Mouse (Mus musculus) embryonic facial prominence, embryonic 13.5 days (tissue): ENCODE data around the gene Krt71. TPM values are rescaled to one million over a fixed set of nuclear protein-coding genes. Genes with fewer than 3 reads are reported as not detected.
"Not testable (repeated sequence)": the region's sequence is repeated elsewhere in the genome, so short reads cannot be mapped to it uniquely, and the experiment has no call there.

Experiments
- ATAC-seq: fragments of 200-750 bp; cut with Nextera tagmentation; 2 replicates; pipeline ENCODE4 v1.8.0; 2017; ENCODE audit warnings: low read depth; ENCODE audit not compliant: insufficient number of reproducible peaks, insufficient read depth, low FRiP score, low TSS enrichment
- H3K27ac ChIP-seq: fragments of 300-500 bp; sonication (generic); 2 replicates; pipeline ENCODE4 v1.5.1; 2015; ENCODE audit warnings: moderate library complexity, mild to moderate bottlenecking, inconsistent platforms
- H3K27me3 ChIP-seq: fragments of 300-500 bp; sonication (generic); 2 replicates; pipeline ENCODE4 v1.6.1; 2015; ENCODE audit warnings: mild to moderate bottlenecking, inconsistent platforms
- H3K36me3 ChIP-seq: fragments of 300-500 bp; sonication (generic); 2 replicates; pipeline ENCODE4 v1.6.1; 2015; ENCODE audit warnings: mild to moderate bottlenecking, inconsistent platforms
- H3K4me1 ChIP-seq: fragments of 300-500 bp; sonication (generic); 2 replicates; pipeline ENCODE4 v1.6.1; 2015; ENCODE audit warnings: inconsistent platforms
- H3K4me2 ChIP-seq: fragments of 300-500 bp; sonication (generic); 2 replicates; pipeline ENCODE4 v1.6.1; 2015; ENCODE audit warnings: moderate library complexity, mild to moderate bottlenecking, inconsistent platforms
- H3K4me3 ChIP-seq: fragments of 300-500 bp; sonication (generic); 2 replicates; pipeline ENCODE4 v1.5.1; 2015; ENCODE audit warnings: mild to moderate bottlenecking, inconsistent platforms
- H3K9ac ChIP-seq: fragments of 300-500 bp; sonication (generic); 2 replicates; pipeline ENCODE4 v1.6.1; 2015; ENCODE audit warnings: mild to moderate bottlenecking, inconsistent platforms
- H3K9me3 ChIP-seq: fragments of 300-500 bp; sonication (generic); 2 replicates; pipeline ENCODE4 v1.6.1; 2016; ENCODE audit warnings: inconsistent platforms
- WGBS: fragments of 180-500 bp; shearing (Covaris S2); methylation state at CpG from one replicate; pipeline ENCODE4 v1.1.7; 2015; ENCODE audit warnings: mixed read lengths; 5-methylcytosine and 5-hydroxymethylcytosine counted together
- polyA plus RNA-seq: library from polyadenylated mRNA; unstranded; fragments of >200 nt; fragmentation: Nextera tagmentation; extraction: Ambion mirVana; gene quantifications from 2 replicates; pipeline ENCODE4 v1.2.1, GENCODE M21; 2015

The Krt71 gene
- polyA plus RNA-seq, 1 experiment from 2014 or later, result 0.34 TPM

DNA sequence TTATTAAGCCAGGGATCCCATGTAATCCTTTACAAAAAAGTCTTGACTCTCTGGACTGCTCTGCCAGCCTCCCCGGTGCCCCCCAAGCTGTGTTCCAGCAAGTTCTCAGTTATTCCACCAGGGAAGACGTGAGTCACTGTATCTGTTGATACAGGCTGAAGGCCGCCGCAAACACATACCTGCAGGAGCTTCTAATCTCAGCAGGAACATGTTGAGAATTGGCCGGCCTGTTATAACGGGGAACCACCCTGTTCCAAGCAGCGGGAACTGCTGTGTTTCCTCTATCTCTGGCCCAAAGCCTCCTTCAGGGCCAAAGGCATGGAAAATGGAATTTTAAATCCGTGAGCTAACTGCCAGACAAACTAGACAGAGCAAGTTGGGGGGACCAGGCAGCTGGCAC lies 29.2 kb downstream of the Krt71 start:
- no peaks in the 10 kb centered on the region for H3K9me3 ChIP-seq
- no peak for ATAC-seq
- WGBS, result 62% methylated on average over 8 of the region's 8 CpGs
- peaks cover 12% of the 10 kb centered on the region; the same call in 1 of the 2 replicates for H3K4me1 ChIP-seq
- peak overlapping the region; percentile 23 for H3K27ac ChIP-seq
- H3K36me3 ChIP-seq, result no peaks in the 10 kb centered on the region
- no peaks in the 10 kb centered on the region for H3K27me3 ChIP-seq
- no peak overlapping the region for H3K9ac ChIP-seq
- no peak overlapping the region for H3K4me3 ChIP-seq
- no peak overlapping the region for H3K4me2 ChIP-seq

DNA sequence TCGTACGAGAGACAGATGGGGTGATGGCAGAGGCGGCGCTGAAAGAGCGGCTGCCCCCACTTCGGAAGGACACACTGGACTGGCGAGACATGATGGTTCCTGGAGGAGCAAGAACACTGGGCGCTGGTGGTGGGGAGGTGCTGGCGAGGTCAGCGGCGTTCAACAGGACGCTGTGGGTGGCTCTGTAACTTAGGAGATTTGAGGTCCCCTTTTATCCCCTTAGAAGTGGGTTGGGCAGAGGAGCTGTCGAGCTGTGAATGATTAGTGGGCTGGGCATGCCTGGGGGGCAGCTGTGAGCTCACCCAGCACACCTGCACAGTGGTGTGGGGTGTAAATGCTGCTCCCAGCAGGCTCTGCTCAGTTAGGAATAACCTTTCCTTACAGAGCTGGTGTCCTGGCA lies 30.2 kb downstream of the Krt71 start, which contains the start of gene Krt5:
Gene Krt5 (minus strand): TSS at position 179 of the 400 bp plus-strand sequence.
- 60% methylated on average over 13 of the region's 13 CpGs for WGBS
- Histone ChIP-seq H3K9me3 (no peaks in the 10 kb centered on the region), H3K27ac (peak within 1 kb of the TSS; percentile 68), H3K27me3 (no peaks in the 10 kb centered on the region), H3K4me3 (peak within 1 kb of the TSS; percentile 36), H3K4me1 (peaks cover 12% of the 10 kb centered on the region; the same call in 1 of the 2 replicates), H3K36me3 (no peaks in the 10 kb centered on the region), H3K9ac (peak within 1 kb of the TSS; percentile 59), H3K4me2 (peak within 1 kb of the TSS; percentile 39)
- ATAC-seq, result no peak

DNA sequence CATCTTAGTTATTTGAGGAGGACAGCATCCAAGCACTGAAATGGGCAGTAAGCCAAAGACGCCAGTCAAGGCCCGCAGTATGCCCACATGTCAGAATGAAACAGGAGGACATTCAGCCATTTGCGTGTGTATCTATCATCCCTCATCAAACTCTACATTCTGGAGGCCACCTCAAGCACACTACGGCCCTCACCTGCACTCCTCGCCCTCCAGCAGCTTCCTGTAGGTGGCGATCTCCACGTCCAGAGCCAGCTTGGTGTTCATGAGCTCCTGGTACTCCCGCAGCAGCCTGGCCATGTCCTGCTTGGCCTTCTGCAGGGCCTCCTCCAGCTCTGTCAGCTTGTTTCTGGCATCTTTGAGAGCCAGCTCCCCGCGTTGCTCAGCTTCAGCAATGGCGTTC lies 34.2 kb downstream of the Krt71 start:
- Histone ChIP-seq H3K9me3 (no peaks in the 10 kb centered on the region), H3K36me3 (no peaks in the 10 kb centered on the region), H3K4me3 (no peak overlapping the region), H3K4me1 (peaks cover 5% of the 10 kb centered on the region; the same call in 1 of the 2 replicates), H3K4me2 (0 out of 2 replicates have a peak overlapping the region, but pooled peaks have one; percentile 14), H3K27ac (no peak overlapping the region), H3K27me3 (no peaks in the 10 kb centered on the region), H3K9ac (no peak overlapping the region)
- ATAC-seq, result no peak
- WGBS, result 67% methylated on average over 11 of the region's 11 CpGs

DNA sequence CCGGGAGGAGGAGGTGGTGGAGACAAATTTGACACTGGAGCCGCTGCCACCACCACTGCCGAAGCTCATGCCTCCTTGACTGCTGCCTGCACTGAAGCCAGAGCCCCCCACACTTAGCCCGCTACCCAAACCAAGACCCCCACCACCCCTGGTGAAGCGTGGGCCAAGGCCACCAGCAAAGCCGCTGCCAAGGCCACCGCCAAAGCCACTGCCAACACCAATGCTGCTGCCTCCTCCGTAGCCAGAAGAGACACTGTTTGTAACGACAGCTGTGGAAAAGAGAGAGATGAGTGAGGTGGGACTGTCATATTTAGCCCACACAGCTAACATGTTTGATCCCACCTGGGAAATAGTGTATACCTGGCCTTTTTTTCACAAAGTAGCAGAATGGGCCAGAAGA lies 35.5 kb downstream of the Krt71 start:
- no peaks in the 10 kb centered on the region for H3K36me3 ChIP-seq
- ATAC-seq, result no peak
- no peak overlapping the region for H3K27ac ChIP-seq
- H3K4me3 ChIP-seq, result no peak overlapping the region
- H3K4me2 ChIP-seq, result no peak overlapping the region
- 92% methylated on average over 9 of the region's 9 CpGs for WGBS
- H3K4me1 ChIP-seq, result peaks cover 5% of the 10 kb centered on the region; the same call in 1 of the 2 replicates
- no peaks in the 10 kb centered on the region for H3K27me3 ChIP-seq
- H3K9ac ChIP-seq, result no peak overlapping the region
- H3K9me3 ChIP-seq, result no peaks in the 10 kb centered on the region

DNA sequence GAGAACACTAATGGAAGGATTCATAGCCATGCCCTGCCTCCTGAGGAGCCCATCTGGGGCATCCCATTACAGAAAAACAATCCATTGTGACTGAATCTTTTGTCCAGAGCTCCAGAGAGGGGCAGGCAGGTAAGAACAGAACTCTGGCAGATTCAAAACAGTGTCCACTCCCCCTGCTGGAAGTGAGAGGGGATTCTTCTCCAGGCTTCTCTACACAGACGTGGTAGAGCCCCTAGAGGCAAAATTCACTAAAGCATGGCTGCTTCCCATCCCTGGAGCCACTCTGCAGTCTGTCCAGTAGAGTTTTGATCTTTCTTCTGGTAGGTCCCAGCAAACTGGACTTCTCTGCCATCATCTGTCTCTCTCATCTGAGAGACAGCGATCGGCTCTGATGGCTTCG lies 38.8 kb downstream of the Krt71 start:
- no peaks in the 10 kb centered on the region for H3K27me3 ChIP-seq
- H3K4me1 ChIP-seq, result no peaks in the 10 kb centered on the region
- ATAC-seq, result no peak
- H3K9ac ChIP-seq, result no peak overlapping the region
- H3K4me2 ChIP-seq, result no peak overlapping the region
- H3K36me3 ChIP-seq, result no peaks in the 10 kb centered on the region
- H3K27ac ChIP-seq, result no peak overlapping the region
- WGBS, result 72% methylated on average over 4 of the region's 4 CpGs
- no peak overlapping the region for H3K4me3 ChIP-seq
- no peaks in the 10 kb centered on the region for H3K9me3 ChIP-seq

DNA sequence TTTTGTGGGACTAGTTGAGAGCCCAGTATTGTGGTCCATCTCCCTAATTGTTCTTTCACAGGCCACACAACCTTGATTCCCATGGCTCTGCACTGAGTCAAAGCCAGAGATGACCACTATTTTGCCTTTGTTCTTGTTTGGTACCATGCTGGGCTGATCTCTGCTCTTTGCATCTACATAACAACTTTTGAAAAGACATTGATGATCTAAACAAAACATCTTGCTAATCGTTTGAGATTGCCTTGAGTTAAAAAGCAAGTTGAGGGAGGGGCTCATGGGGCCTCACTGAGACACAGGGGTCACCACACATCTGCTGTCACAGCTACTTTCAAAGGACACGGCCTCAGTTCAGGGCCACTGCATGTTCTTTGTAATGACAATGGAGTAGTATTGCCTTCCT lies 40.5 kb downstream of the Krt71 start:
- Histone ChIP-seq H3K4me1 (peaks cover 4% of the 10 kb centered on the region; the same call in 1 of the 2 replicates), H3K9me3 (no peaks in the 10 kb centered on the region), H3K4me2 (no peak overlapping the region), H3K27ac (no peak overlapping the region), H3K36me3 (no peaks in the 10 kb centered on the region), H3K9ac (no peak overlapping the region), H3K27me3 (no peaks in the 10 kb centered on the region; the same call in 1 of the 2 replicates), H3K4me3 (no peak overlapping the region)
- WGBS, result 34% methylated on average over 2 of the region's 2 CpGs
- no peak for ATAC-seq

DNA sequence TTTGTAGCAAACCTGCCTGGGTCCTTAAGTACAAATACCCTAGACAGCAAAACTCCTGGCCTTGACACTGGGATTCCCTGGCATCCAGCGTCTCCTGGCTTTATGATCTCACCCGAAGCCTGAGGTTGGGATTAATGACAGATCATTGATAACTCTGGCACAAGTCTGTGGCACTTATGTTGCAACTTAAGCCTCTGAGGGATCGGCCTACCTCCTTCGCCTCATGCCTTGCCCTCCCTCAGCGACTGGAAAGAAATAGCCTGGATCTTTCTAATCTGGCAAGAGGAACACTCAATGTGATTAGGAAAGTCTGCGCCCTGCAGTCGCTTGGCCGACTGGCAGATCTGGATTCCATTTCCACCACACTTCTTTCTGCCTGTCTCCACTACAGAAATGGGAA lies 43.0 kb downstream of the Krt71 start:
- Histone ChIP-seq H3K4me3 (no peak overlapping the region), H3K27ac (no peak overlapping the region), H3K36me3 (no peaks in the 10 kb centered on the region), H3K9ac (no peak overlapping the region), H3K27me3 (no peaks in the 10 kb centered on the region; the same call in 1 of the 2 replicates), H3K4me2 (no peak overlapping the region), H3K4me1 (peaks cover 4% of the 10 kb centered on the region; the same call in 1 of the 2 replicates), H3K9me3 (no peaks in the 10 kb centered on the region)
- WGBS, result 52% methylated on average over 8 of the region's 8 CpGs
- no peak for ATAC-seq

DNA sequence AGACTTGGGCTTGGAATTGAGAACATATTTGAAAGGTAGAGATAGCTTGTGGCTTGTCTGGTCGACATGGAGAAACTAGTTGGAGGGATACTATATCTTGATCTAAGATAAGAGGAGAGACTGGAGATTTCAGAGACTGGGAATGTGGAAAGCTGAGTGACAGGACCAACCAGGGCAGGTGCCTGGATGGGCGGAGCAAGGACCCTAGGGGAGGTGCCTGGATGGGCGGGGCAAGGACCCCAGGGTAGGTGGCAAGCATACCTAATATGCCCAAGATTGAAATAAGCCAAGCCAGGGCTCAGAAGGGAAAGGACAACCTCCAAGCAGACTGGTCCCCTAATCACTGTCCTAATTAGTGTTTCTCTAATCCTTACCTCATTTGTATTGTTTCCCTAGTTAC lies 43.7 kb downstream of the Krt71 start:
- no peak overlapping the region for H3K4me2 ChIP-seq
- H3K27ac ChIP-seq, result no peak overlapping the region
- H3K36me3 ChIP-seq, result no peaks in the 10 kb centered on the region
- 68% methylated on average over 3 of the region's 3 CpGs for WGBS
- no peak overlapping the region for H3K9ac ChIP-seq
- H3K4me3 ChIP-seq, result no peak overlapping the region
- H3K27me3 ChIP-seq, result no peaks in the 10 kb centered on the region; the same call in 1 of the 2 replicates
- ATAC-seq, result no peak
- no peaks in the 10 kb centered on the region for H3K9me3 ChIP-seq
- peaks cover 4% of the 10 kb centered on the region; the same call in 1 of the 2 replicates for H3K4me1 ChIP-seq

DNA sequence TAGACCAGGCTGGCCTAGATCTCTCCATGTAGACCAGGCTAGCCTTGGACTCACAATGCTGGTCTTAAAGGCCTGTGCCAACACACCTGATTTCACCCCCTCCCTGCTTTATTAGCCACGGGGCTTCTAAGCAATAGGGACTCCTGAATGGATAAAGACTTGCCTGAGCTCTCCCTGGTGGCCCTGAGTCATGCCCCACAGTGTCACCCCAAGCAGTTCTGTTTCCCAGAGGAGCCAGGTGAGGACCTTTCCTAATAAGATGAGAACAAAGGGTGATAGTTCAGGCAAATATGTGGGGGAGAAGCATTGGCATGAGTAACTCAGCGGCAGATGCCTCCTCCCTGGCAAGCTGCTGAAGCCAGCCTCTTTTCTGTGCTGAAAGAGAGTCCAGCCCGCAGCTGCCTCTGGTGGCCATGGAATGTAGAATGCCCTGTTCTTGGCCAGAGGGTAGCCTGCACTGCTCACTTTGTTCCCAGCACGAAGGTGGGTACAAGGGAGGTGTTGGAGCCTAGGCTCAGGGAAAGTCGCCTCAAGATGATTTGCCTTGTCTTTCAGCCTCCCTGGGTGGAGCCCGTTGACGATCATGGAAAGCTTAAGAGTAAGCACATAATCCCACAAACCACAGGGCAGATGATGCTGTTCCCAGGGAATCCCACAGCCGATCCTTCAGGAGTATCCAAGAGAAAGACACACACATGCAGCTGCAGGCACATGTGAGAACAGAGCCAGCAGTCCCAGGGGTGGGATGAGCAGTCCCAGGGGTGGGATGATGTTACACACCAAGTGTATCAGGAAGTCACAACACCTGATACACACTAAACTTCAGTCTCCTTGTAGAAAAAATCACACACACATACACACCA lies 45.4 kb downstream of the Krt71 start:
- H3K27ac ChIP-seq, result no peak overlapping the region
- H3K9me3 ChIP-seq, result no peaks in the 10 kb centered on the region
- ATAC-seq, result 0 out of 2 replicates have a peak, but pooled peaks have one; percentile 48
- H3K27me3 ChIP-seq, result no peaks in the 10 kb centered on the region; the same call in 1 of the 2 replicates
- no peak overlapping the region for H3K9ac ChIP-seq
- H3K4me3 ChIP-seq, result no peak overlapping the region
- no peaks in the 10 kb centered on the region for H3K36me3 ChIP-seq
- H3K4me1 ChIP-seq, result peaks cover 4% of the 10 kb centered on the region; the same call in 1 of the 2 replicates
- H3K4me2 ChIP-seq, result no peak overlapping the region
- WGBS, result 67% methylated on average over 8 of the region's 8 CpGs

DNA sequence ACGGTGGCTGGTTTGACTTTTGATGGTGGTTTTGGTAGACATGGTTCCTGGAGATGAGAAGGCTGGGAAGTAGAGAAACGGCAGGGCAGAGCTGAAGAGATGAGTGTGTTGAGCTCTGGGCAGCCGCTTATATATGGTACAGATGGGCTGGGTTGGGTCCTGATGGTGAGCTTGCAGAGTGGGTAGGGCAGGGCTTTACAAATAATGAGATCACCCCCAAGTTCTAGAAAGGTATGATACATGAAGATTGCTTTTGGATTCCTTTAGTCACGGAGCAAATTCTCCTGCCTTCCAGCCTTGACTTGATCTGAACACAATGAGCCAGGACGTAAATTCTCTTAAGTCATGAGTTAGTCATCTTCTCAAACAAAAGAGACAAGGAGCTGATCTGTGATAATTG lies 48.7 kb downstream of the Krt71 start, which contains the start of gene Krt6a:
Gene Krt6a (minus strand): TSS at position 101 of the 400 bp plus-strand sequence.
- Histone ChIP-seq H3K4me1 (peaks cover 4% of the 10 kb centered on the region; the same call in 1 of the 2 replicates), H3K27ac (no peak within 1 kb of the TSS), H3K27me3 (no peaks in the 10 kb centered on the region; the same call in 1 of the 2 replicates), H3K4me3 (no peak within 1 kb of the TSS), H3K9me3 (no peaks in the 10 kb centered on the region), H3K9ac (no peak within 1 kb of the TSS), H3K4me2 (no peak within 1 kb of the TSS), H3K36me3 (no peaks in the 10 kb centered on the region)
- WGBS, result 77% methylated on average over 5 of the region's 5 CpGs
- no peak for ATAC-seq

DNA sequence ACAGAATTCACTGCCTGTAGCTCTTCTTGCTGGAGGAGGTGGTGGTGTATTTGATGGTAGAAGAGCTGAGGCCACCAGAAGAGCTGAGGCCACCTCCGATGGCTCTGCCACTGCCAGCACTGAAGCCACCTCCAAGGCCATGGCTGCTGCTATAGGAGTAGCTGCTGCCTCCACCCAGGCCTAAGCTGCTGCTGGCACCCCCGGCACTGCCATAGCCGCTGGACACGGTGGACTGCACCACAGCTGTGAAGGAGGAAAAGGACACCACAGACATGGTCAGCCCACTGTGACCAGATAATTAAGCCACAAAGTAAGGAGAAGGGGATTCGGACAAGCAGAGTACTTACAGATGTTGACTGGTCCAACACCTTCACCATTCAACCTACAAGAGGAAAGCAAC lies 52.4 kb downstream of the Krt71 start:
- ATAC-seq, H3K27ac ChIP-seq: not testable (repeated sequence)
- WGBS, result 92% methylated on average over 5 of the region's 5 CpGs

DNA sequence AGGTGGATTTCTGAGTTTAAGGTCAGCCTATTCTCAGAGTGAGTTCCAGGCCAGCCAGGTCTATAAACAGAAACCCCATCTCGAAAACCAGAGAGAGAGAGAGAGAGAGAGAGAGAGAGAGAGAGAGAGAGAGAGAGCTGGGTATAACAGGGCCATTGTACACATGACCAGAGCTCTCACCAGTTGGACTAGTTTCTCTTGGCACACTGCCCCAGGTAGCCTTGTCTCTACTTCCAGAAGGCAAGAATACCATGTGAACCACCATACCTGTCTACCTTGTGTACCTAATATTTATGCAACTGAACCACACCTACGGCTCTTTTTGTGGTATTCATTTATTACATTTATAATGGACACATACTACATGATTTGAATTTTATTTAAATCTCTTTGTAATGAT lies 54.7 kb downstream of the Krt71 start:
- Histone ChIP-seq H3K27me3 (no peaks in the 10 kb centered on the region; the same call in 1 of the 2 replicates), H3K9ac (no peak overlapping the region), H3K27ac (no peak overlapping the region), H3K4me2 (no peak overlapping the region), H3K4me3 (no peak overlapping the region), H3K36me3 (no peaks in the 10 kb centered on the region), H3K9me3 (no peaks in the 10 kb centered on the region), H3K4me1 (no peaks in the 10 kb centered on the region)
- no peak for ATAC-seq
- WGBS, result 73% methylated on average over 2 of the region's 2 CpGs

More for the DNA sequence above, 52.4 kb downstream of the Krt71 start:
- not testable (repeated sequence) for H3K9ac ChIP-seq, H3K4me3 ChIP-seq, H3K36me3 ChIP-seq, H3K27me3 ChIP-seq, H3K9me3 ChIP-seq, H3K4me1 ChIP-seq, H3K4me2 ChIP-seq
